Mouse (Mus musculus) neural tube, embryonic 11.5 days (tissue): ENCODE data around the gene Btn2a2. TPM values are rescaled to one million over a fixed set of nuclear protein-coding genes. Genes with fewer than 3 reads are reported as not detected.

Experiments
- ATAC-seq: fragments of 200-750 bp; cut with Nextera tagmentation; 2 replicates; pipeline ENCODE4 v1.8.0; 2017; ENCODE audit warnings: moderate number of reproducible peaks, mild to moderate bottlenecking, moderate TSS enrichment, moderate library complexity; ENCODE audit not compliant: insufficient read depth, low FRiP score, low TSS enrichment
- DNase-seq: peaks from one replicate; pipeline ENCODE4 v3.0.0-alpha.2; 2015; ENCODE audit warnings: low spot score
- H3K27ac ChIP-seq: fragments of 300-500 bp; sonication (generic); 2 replicates; pipeline ENCODE4 v1.5.1; 2014; ENCODE audit warnings: low read depth, mild to moderate bottlenecking, low read length
- H3K27me3 ChIP-seq: fragments of 300-500 bp; sonication (generic); 2 replicates; pipeline ENCODE4 v1.6.1; 2014; ENCODE audit warnings: mild to moderate bottlenecking, low read length, mixed read lengths; ENCODE audit not compliant: control insufficient read depth, insufficient read depth
- H3K36me3 ChIP-seq: fragments of 300-500 bp; sonication (generic); 2 replicates; pipeline ENCODE4 v1.6.1; 2014; ENCODE audit warnings: mild to moderate bottlenecking, low read length, moderate library complexity, mixed read lengths; ENCODE audit not compliant: control insufficient read depth, insufficient read depth
- H3K4me1 ChIP-seq: fragments of 300-500 bp; sonication (generic); 2 replicates; pipeline ENCODE4 v1.6.1; 2014; ENCODE audit warnings: low read length, mixed read lengths; ENCODE audit not compliant: control insufficient read depth, insufficient read depth
- H3K4me2 ChIP-seq: fragments of 300-500 bp; sonication (generic); 2 replicates; pipeline ENCODE4 v1.6.1; 2014; ENCODE audit warnings: low read depth, mild to moderate bottlenecking, moderate library complexity
- H3K4me3 ChIP-seq: fragments of 300-500 bp; sonication (generic); 2 replicates; pipeline ENCODE4 v1.5.1; 2014; ENCODE audit warnings: low read depth, low read length
- H3K9ac ChIP-seq: fragments of 300-500 bp; sonication (generic); 2 replicates; pipeline ENCODE4 v1.6.1; 2014; ENCODE audit warnings: mild to moderate bottlenecking, low read length
- H3K9me3 ChIP-seq: fragments of 300-500 bp; sonication (generic); 2 replicates; pipeline ENCODE4 v1.6.1; 2016; ENCODE audit warnings: low read length; ENCODE audit not compliant: control insufficient read depth
- WGBS: fragments of 180-500 bp; shearing (Covaris S2); extraction: QIAGEN DNeasy Blood & Tissue Kit; methylation state at CpG from one replicate; pipeline ENCODE4 v1.1.7; 2014; 5-methylcytosine and 5-hydroxymethylcytosine counted together
- polyA plus RNA-seq: library from polyadenylated mRNA; unstranded; fragments of >200 nt; fragmentation: Nextera tagmentation; extraction: Ambion mirVana; gene quantifications from 2 replicates; pipeline ENCODE4 v1.2.1, GENCODE M21; 2014

The Btn2a2 gene
- polyA plus RNA-seq, 1 experiment from 2014 or later: 0.81 TPM

GRCm38 (mm10) chr13:23450398-23450797 is 38.3 kb downstream of the Btn2a2 start:
- 0% methylated on average over 15 of the region's 15 CpGs for WGBS
- ATAC-seq (peak; percentile 32; the same call in 1 of the 2 replicates), DNase-seq (peak; percentile 86)
- Histone ChIP-seq H3K4me3 (peak overlapping the region; percentile 46), H3K9ac (peak overlapping the region; percentile 54), H3K27me3 (no peaks in the 10 kb centered on the region), H3K36me3 (no peaks in the 10 kb centered on the region), H3K4me2 (peak overlapping the region; percentile 69), H3K9me3 (no peaks in the 10 kb centered on the region), H3K27ac (no peak overlapping the region), H3K4me1 (no peaks in the 10 kb centered on the region)

- under 1% methylated on average over 24 of the region's 24 CpGs for WGBS
- ATAC-seq (no peak), DNase-seq (peak; percentile 79)
- Histone ChIP-seq H3K27ac (no peak overlapping the region), H3K4me1 (no peaks in the 10 kb centered on the region), H3K36me3 (no peaks in the 10 kb centered on the region), H3K27me3 (no peaks in the 10 kb centered on the region), H3K4me2 (peak overlapping the region; percentile 69), H3K9me3 (no peaks in the 10 kb centered on the region), H3K9ac (peak overlapping the region; percentile 54), H3K4me3 (peak overlapping the region; percentile 46)
These were observed 39.2 kb downstream of the Btn2a2 start for GRCm38 (mm10) chr13:23449235-23450095.

GRCm38 (mm10) chr13:23448758-23449157 is 39.9 kb downstream of the Btn2a2 start:
- H3K4me2 ChIP-seq: no peak overlapping the region
- H3K27ac ChIP-seq: no peak overlapping the region
- no peaks in the 10 kb centered on the region for H3K4me1 ChIP-seq
- DNase-seq (no peak), ATAC-seq (no peak)
- 58% methylated on average over 3 of the region's 3 CpGs for WGBS
- no peak overlapping the region for H3K9ac ChIP-seq
- no peak overlapping the region for H3K4me3 ChIP-seq
- H3K36me3 ChIP-seq: no peaks in the 10 kb centered on the region
- no peaks in the 10 kb centered on the region for H3K9me3 ChIP-seq
- no peaks in the 10 kb centered on the region for H3K27me3 ChIP-seq

- Histone ChIP-seq H3K9ac (peak overlapping the region; percentile 46; the same call in 1 of the 2 replicates), H3K4me3 (peak overlapping the region; percentile 65), H3K27ac (no peak overlapping the region), H3K4me1 (no peaks in the 10 kb centered on the region), H3K9me3 (no peaks in the 10 kb centered on the region), H3K27me3 (no peaks in the 10 kb centered on the region), H3K36me3 (no peaks in the 10 kb centered on the region), H3K4me2 (peak overlapping the region; percentile 73)
- under 1% methylated on average over 16 of the region's 16 CpGs for WGBS
- ATAC-seq: peak; percentile 70
- peak; percentile 87 for DNase-seq
These were observed 42.1 kb downstream of the Btn2a2 start for GRCm38 (mm10) chr13:23446498-23446952.

- Histone ChIP-seq H3K27me3 (no peaks in the 10 kb centered on the region), H3K4me2 (peak overlapping the region; percentile 73), H3K9me3 (no peaks in the 10 kb centered on the region), H3K9ac (peak overlapping the region; percentile 89), H3K4me1 (no peaks in the 10 kb centered on the region), H3K4me3 (peak overlapping the region; percentile 65), H3K36me3 (no peaks in the 10 kb centered on the region), H3K27ac (peak overlapping the region; percentile 97)
- under 1% methylated on average over 55 of the region's 55 CpGs for WGBS
- peak; percentile 92 for DNase-seq
- ATAC-seq: peak; percentile 91
These were observed 42.9 kb downstream of the Btn2a2 start for GRCm38 (mm10) chr13:23445561-23446320.

GRCm38 (mm10) chr13:23445156-23445555 is 43.5 kb downstream of the Btn2a2 start:
- Histone ChIP-seq H3K36me3 (no peaks in the 10 kb centered on the region), H3K9me3 (no peaks in the 10 kb centered on the region), H3K4me3 (peak overlapping the region; percentile 65), H3K4me2 (peak overlapping the region; percentile 73), H3K9ac (peak overlapping the region; percentile 89), H3K4me1 (no peaks in the 10 kb centered on the region), H3K27ac (peak overlapping the region; percentile 97), H3K27me3 (no peaks in the 10 kb centered on the region)
- ATAC-seq: no peak
- DNase-seq: no peak
- WGBS: 4% methylated on average over 10 of the region's 10 CpGs

GRCm38 (mm10) chr13:23444451-23444850 is 44.2 kb downstream of the Btn2a2 start:
- Histone ChIP-seq H3K9ac (no peak overlapping the region), H3K4me3 (0 out of 2 replicates have a peak overlapping the region, but pooled peaks have one; percentile 65), H3K4me2 (peak overlapping the region; percentile 73), H3K27ac (no peak overlapping the region), H3K36me3 (no peaks in the 10 kb centered on the region), H3K9me3 (no peaks in the 10 kb centered on the region), H3K27me3 (no peaks in the 10 kb centered on the region), H3K4me1 (no peaks in the 10 kb centered on the region)
- no peak for ATAC-seq
- 66% methylated on average over 5 of the region's 5 CpGs for WGBS
- no peak for DNase-seq

GRCm38 (mm10) chr13:23439901-23440300 is 48.8 kb downstream of the Btn2a2 start:
- Histone ChIP-seq H3K27me3 (no peaks in the 10 kb centered on the region), H3K4me1 (no peaks in the 10 kb centered on the region), H3K9me3 (no peaks in the 10 kb centered on the region), H3K4me2 (no peak overlapping the region), H3K9ac (no peak overlapping the region), H3K27ac (no peak overlapping the region), H3K36me3 (no peaks in the 10 kb centered on the region), H3K4me3 (no peak overlapping the region)
- DNase-seq (no peak), ATAC-seq (no peak)
- WGBS: 65% methylated on average over 10 of the region's 10 CpGs
